Mouse (Mus musculus): ENCODE results near the gene Slc1a5. TPM values are rescaled to one million over a fixed set of nuclear protein-coding genes. Genes with fewer than 3 reads are reported as not detected.

The Slc1a5 gene
- total RNA-seq, 2 experiments from 2014 or later = 14.0 to 14.3 TPM

GRCm38 (mm10) chr7:16781816-16782554 lies 845 bp downstream of the Slc1a5 start:
- no peak for DNase-seq (ENCODE audit: low spot score)

- DNase-seq (ENCODE audit: low spot score) = no peak
Measured at GRCm38 (mm10) chr7:16782555-16783125, 1.5 kb downstream of the Slc1a5 start.

GRCm38 (mm10) chr7:16783224-16783688 lies 2.1 kb downstream of the Slc1a5 start:
- peak; percentile 11 for DNase-seq (ENCODE audit: low spot score)

GRCm38 (mm10) chr7:16783758-16784415 lies 2.7 kb downstream of the Slc1a5 start:
- DNase-seq (ENCODE audit: low spot score) = peak; percentile 61

GRCm38 (mm10) chr7:16784498-16784976 lies 3.4 kb downstream of the Slc1a5 start:
- DNase-seq (ENCODE audit: low spot score) = no peak

GRCm38 (mm10) chr7:16785541-16786083 lies 4.5 kb downstream of the Slc1a5 start:
- no peak for DNase-seq (ENCODE audit: low spot score)

- DNase-seq (ENCODE audit: low spot score) = no peak
Measured at GRCm38 (mm10) chr7:16792316-16792715, 11.2 kb downstream of the Slc1a5 start.

GRCm38 (mm10) chr7:16793010-16793725 lies 12.0 kb downstream of the Slc1a5 start:
- no peak for DNase-seq (ENCODE audit: low spot score)

- no peak for DNase-seq (ENCODE audit: low spot score)
Measured at GRCm38 (mm10) chr7:16794886-16795285, 13.7 kb downstream of the Slc1a5 start.

GRCm38 (mm10) chr7:16804409-16805028 lies 23.4 kb downstream of the Slc1a5 start:
- DNase-seq (ENCODE audit: low spot score) = no peak

GRCm38 (mm10) chr7:16807936-16808335 lies 26.8 kb downstream of the Slc1a5 start:
- DNase-seq (ENCODE audit: low spot score) = no peak

GRCm38 (mm10) chr7:16808647-16809046 lies 27.5 kb downstream of the Slc1a5 start:
- no peak for DNase-seq (ENCODE audit: low spot score)

GRCm38 (mm10) chr7:16809739-16810138 lies 28.6 kb downstream of the Slc1a5 start:
- DNase-seq (ENCODE audit: low spot score) = peak; percentile 77

GRCm38 (mm10) chr7:16810399-16810919 lies 29.3 kb downstream of the Slc1a5 start:
- no peak for DNase-seq (ENCODE audit: low spot score)

- DNase-seq (ENCODE audit: low spot score) = no peak
Measured at GRCm38 (mm10) chr7:16810920-16811648, 29.9 kb downstream of the Slc1a5 start.

GRCm38 (mm10) chr7:16811649-16812070 lies 30.5 kb downstream of the Slc1a5 start:
- no peak for DNase-seq (ENCODE audit: low spot score)

GRCm38 (mm10) chr7:16812505-16812904 lies 31.4 kb downstream of the Slc1a5 start:
- DNase-seq (ENCODE audit: low spot score) = no peak

GRCm38 (mm10) chr7:16815351-16815941 lies 34.3 kb downstream of the Slc1a5 start, which contains the start of gene Strn4:
Strn4 (plus strand) TSS chr7:16815889.
- DNase-seq (ENCODE audit: low spot score) = no peak

GRCm38 (mm10) chr7:16816078-16816474 lies 34.9 kb downstream of the Slc1a5 start:
- peak; percentile 59 for DNase-seq (ENCODE audit: low spot score)

Data from gastrocnemius, adult 18-20 months (tissue).